Mouse (Mus musculus) brain, embryonic 14.5 days (tissue): ENCODE data around the gene Ndufb11.

Experiments
- CTCF ChIP-seq: fragments of 200-500 bp; IDR thresholded peaks from 2 replicates; pipeline ENCODE4 v1.5.1; 2012; ENCODE audit warnings: inconsistent platforms, mild to moderate bottlenecking, moderate library complexity, borderline replicate concordance; ENCODE audit not compliant: insufficient read depth, insufficient read length; ENCODE audit errors: extremely low read depth
- POLR2A ChIP-seq: fragments of 200-500 bp; IDR thresholded peaks from 2 replicates; pipeline ENCODE4 v1.6.1; 2012; ENCODE audit warnings: mild to moderate bottlenecking, inconsistent platforms, borderline replicate concordance; ENCODE audit not compliant: poor library complexity, insufficient read depth, insufficient read length, severe bottlenecking; ENCODE audit errors: extremely low read depth

GRCm38 (mm10) chrX:20608500-20608899 lies 8.9 kb downstream of the Ndufb11 start:
- no peak for TF ChIP-seq CTCF
- TF ChIP-seq POLR2A = no peak
